Mouse (Mus musculus): ENCODE data around the gene Bag5. TPM values are rescaled to one million over a fixed set of nuclear protein-coding genes. Genes with fewer than 3 reads are reported as not detected.
A peak's percentile ranks its signal among the peaks of the same experiment; 100 is the strongest.
"Not testable (repeated sequence)": the region's sequence is repeated elsewhere in the genome, so short reads cannot be mapped to it uniquely, and the experiment has no call there.

Gene Bag5
- total RNA-seq, 2 experiments from 2014 or later: 46.7 to 54.1 TPM

GRCm38 (mm10) chr12:111677882-111678669 is 35.0 kb downstream of the Bag5 start, which contains the start of gene Trmt61a:
Gene Trmt61a (plus strand): TSS chr12:111678105.
- peak; percentile 79 to 86 for DNase-seq (ENCODE audit: extremely low spot score in 1 of 2, low spot score in 1 of 2)

- no peak for DNase-seq (ENCODE audit: extremely low spot score in 1 of 2, low spot score in 1 of 2)
Measured at GRCm38 (mm10) chr12:111677421-111677820, 35.6 kb downstream of the Bag5 start.

DNA sequence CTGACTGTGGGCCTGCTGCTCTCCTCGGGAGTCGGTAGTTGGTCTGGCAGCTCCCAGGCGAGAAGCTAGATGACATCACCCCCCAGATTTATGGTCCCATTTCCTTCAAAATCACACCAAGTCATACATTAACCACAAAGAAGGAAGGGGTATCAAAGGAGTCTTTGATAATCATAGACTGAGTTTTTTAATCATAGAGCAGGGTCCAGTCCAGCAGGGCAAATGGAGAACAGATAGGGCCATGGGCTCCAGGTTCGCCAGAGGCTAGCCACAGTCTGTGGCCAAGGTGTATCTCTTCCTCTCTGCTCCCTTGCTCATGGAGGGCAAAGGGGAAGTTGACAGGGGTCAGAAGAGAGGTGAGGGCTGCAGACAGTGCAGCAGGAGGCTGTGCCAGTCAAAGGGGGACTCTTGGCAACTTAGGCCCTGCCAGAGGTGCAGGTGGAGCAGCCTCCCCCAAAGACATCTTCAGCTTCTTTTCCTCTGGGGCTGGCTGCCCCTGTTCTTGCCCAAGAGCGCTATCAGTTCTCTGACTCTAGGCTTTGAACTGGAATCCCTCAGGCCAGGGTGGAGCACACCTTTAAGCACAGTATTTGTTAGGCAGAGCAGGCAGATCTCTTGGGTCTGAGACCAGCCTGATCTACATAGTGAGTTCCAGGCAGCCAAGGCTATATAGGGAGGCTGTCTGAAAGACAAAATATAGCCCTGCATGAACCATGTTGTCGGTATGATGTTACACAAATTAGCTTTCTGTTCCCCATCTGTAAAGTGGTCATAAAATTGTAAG is 37.1 kb downstream of the Bag5 start:
- DNase-seq (ENCODE audit: extremely low spot score in 1 of 2, low spot score in 1 of 2): no peak

DNA sequence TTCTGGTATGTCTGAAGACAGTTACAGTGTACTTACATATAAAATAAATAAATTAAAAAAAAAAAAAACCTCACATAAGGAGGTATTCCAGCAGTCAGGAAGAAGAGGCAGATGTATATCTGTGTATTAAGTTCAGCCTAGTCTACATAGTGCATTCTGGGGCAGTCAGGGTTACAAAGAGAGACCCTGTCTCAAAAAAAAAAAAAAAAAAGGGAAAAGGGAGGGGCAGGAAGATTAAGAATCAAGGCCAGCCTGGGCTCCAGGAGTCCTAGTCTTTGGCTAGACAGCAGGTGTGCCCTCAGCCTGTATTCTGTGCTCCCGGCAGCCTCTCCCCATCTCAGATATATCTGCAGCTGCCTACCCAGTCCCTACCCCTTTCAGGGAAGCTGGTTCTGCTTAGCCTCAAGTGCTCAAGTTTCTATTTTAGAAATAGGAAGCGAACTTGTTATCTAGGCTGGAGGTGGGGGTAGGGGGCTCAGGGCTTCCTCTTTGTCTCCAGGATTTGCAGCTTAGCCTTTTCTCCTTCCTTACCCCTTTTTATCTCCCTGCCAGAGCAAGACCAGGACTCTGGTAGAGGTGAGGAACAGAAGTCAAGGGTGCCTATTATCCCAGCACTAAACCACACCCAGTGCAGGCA is 38.1 kb downstream of the Bag5 start:
- DNase-seq (ENCODE audit: extremely low spot score in 1 of 2, low spot score in 1 of 2): no peak

DNA sequence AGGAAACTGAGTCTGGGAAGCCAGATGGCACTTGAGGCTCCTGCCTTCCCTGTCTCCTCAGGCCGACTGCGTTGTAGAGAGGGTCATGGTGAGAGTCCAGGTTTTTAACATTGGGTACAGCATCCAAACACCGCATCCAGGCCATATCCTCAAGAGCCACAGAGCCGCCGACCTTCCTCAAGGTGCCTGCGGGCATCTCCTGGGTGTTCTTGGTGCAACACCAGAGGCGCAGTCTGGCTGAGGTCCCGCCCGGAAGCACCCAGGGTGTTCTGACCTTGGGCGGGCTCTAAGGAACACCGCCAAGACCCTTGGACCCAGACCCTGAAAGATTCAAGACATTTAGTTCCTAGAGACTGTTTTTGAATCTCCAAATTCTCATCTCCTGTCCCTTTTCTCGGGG is 40.5 kb downstream of the Bag5 start:
- no peak for DNase-seq (ENCODE audit: extremely low spot score in 1 of 2, low spot score in 1 of 2)

DNA sequence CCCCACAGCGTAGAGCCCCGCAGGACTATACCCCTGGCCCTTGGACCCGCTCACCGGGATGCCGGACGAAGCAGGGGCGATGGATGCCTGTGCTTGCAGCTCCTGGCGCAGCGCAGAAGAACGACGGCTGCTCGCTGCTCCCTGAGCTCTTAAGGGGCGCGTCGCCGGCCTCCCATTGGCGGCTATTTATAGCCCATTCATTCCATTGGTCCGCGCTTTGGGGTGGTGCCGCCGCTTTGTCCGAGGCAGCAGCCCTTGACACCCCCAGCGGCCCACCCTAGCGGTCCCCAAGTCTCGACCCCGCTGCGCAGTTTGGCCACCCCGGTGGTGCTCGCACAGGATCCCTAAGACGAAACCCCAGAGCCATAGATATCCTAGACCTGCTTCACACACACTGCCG is 40.9 kb downstream of the Bag5 start, which contains the start of gene Ckb:
Ckb (minus strand) TSS at position 163 of the 400 bp plus-strand sequence.
- DNase-seq (ENCODE audit: extremely low spot score in 1 of 2, low spot score in 1 of 2): peak; percentile 83 to 86

GRCm38 (mm10) chr12:111671431-111671902 is 41.6 kb downstream of the Bag5 start:
- DNase-seq (ENCODE audit: extremely low spot score in 1 of 2, low spot score in 1 of 2): peak; percentile 73 to 76

DNA sequence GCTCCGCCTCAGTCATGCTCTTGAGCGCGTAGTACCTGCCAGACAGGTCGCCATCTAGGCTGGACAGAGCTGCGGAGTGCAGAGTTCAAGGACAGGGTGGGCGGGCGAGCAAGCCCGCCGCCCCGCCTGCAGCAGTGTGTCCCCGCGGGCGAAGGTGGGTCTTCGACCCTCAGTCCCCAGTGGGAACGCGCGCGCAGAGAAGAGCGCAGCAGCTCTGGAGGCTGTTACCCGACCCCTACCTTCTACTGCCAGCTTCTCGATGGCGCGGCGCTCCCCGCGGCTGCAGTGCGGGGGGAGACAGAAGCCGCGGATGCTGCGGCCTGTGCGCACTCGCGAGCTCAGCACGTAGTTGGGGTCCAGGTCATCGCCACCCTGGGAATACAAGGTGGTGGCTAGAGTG is 42.1 kb downstream of the Bag5 start:
- DNase-seq (ENCODE audit: extremely low spot score in 1 of 2, low spot score in 1 of 2): no peak

DNA sequence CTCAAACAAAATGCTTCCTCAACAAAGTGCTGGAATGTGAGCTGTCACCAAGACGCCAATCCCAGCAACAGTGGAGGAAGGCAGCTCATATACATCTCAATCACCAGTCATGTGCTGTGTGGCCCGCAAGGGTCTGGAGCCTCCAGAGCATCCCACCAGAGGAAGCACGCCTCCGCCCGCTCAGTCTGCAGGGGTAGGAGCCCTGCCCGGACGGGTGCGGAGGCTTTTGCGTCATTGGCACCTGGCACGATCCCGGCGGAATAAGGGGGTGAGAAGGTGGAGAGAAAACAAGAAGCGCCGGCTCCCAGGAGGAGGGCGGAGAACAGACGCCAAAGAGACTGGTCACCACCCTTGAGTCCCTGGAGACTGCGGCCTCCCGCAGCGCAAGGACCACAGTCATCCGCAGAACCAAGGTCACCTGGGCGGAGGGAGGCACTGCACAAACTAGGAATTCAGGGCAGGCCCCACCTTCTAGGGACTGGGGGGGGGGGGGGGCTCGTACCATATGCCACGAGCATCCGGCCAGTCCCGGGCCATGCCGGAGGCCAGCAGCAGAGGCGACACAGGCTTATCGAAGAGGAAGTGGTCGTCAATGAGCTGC is 42.6 kb downstream of the Bag5 start:
- no peak for DNase-seq (ENCODE audit: extremely low spot score in 1 of 2, low spot score in 1 of 2)

DNA sequence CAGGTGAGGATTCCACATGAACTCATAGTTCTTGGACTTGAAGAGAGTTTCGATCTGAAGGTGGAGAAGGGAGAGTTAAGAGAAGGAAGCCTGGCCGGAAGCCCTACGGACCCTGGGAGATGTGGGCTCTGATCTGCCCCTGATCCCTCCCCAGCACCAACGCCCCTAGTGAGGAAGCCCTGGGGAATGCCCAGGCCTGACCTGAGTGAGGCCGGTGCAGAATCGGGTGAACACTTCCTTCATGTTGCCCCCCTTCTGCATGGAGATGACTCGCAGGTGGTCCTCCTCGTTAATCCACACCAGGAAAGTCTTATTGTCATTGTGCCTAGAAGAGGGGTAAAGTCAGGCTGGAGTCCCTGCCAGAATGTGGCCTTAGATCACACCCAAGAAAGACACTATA is 43.1 kb downstream of the Bag5 start:
- no peak for DNase-seq (ENCODE audit: extremely low spot score in 1 of 2, low spot score in 1 of 2)

GRCm38 (mm10) chr12:111669000-111669788 is 43.9 kb downstream of the Bag5 start:
- DNase-seq (ENCODE audit: extremely low spot score in 1 of 2, low spot score in 1 of 2): no peak

GRCm38 (mm10) chr12:111668457-111668912 is 44.6 kb downstream of the Bag5 start:
- peak; percentile 96 to 100 for DNase-seq (ENCODE audit: extremely low spot score in 1 of 2, low spot score in 1 of 2)

DNA sequence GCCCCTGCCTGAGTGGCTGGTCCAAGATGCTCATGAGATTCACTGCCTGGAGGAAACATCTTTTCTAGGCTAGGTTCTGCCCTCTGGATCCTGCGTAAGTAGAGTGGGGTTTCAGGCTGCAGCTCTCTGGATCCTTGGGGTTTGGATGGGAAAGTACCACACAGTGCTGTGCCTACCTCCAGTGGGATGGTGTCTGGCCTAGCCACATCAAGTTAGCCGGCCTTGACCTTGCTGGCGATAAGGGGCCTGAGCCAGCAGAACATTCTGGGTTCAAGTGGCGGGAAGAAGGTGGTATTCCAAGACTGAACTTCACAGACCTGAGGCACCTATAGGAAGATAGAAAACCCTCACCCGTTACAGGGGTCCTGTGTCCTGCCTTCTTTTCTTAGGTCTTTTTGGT is 45.6 kb downstream of the Bag5 start:
- DNase-seq (ENCODE audit: extremely low spot score in 1 of 2, low spot score in 1 of 2): no peak

DNA sequence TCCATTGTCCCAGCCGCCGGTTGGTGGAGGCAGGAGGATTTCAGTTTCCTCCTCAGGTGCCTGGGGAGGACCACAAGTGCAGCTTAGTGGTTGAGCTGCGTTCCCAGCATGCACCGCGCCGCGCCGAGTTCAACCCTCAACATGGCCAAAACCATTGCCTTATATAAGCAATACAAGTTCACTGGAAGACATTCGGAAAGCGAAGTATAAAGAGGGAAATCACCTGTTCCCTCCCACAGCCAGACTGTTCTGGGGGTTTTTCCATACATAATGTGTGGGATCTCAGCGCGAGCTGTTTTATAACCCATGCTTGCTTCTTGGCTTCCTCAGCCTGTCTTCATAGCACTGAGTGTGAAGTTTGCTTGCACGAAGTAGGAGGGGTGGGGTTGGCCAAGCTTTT is 46.7 kb downstream of the Bag5 start:
- DNase-seq (ENCODE audit: extremely low spot score in 1 of 2, low spot score in 1 of 2): no peak

- DNase-seq (ENCODE audit: extremely low spot score in 1 of 2, low spot score in 1 of 2): no peak
Measured at GRCm38 (mm10) chr12:111665041-111665880, 47.8 kb downstream of the Bag5 start.

- DNase-seq (ENCODE audit: extremely low spot score in 1 of 2, low spot score in 1 of 2): no peak
Measured at GRCm38 (mm10) chr12:111664144-111664634, 48.9 kb downstream of the Bag5 start.

DNA sequence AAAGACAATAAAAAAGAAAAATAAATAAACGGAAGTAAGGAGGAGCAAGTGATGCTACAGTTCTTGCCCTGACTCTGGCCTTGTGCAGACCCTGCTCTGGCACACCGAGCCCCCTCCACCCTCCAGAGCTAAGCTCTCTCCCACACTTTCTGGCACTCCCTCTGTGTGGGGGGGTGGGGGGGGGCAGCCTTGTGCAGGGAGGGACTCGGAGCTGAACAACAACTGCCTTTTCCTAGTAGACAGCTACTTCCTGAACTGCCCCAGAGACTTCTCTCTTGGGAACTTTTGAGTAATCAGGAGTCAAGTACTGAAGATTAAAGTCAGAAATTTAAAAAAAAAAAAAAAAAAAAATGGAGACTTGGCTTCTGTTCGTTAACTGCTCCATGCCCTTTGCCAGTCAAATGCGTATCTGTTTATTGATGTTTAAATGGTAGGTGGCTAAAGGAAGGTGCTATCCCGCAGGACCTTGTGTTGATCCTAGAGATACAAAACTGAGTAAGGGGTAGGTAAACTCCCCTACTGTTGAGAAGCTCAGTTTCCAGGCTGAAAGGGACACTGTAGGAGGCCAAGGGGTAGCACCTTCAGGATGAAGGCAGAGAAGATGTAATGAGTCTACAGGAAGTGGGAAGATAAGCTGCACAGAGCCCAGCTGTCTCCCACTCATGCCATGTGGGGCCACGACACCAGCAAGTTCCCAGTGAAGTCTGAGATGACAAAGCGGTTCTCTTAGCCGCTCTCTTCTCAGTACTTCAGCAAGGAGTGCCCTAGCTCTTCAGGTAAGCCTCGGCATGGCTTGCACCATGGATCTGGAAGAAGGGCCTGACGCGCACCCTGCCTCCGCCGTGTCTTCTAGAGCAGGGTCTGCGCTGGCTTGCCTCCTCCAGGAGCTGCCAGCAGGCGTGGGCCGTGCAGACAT is 49.6 kb downstream of the Bag5 start:
- DNase-seq (ENCODE audit: extremely low spot score in 1 of 2, low spot score in 1 of 2): no peak

GRCm38 (mm10) chr12:111661554-111661953 is 51.5 kb downstream of the Bag5 start:
- DNase-seq (ENCODE audit: extremely low spot score in 1 of 2, low spot score in 1 of 2): not testable (repeated sequence)
